Mouse (Mus musculus) liver, embryonic 16.5 days (tissue): ENCODE data around the gene Dbp. TPM values are rescaled to one million over a fixed set of nuclear protein-coding genes. Genes with fewer than 3 reads are reported as not detected.
A peak's percentile ranks its signal among the peaks of the same experiment; 100 is the strongest.

Experiments used
- ATAC-seq: fragments of 200-750 bp; cut with Nextera tagmentation; 2 replicates; pipeline ENCODE4 v1.8.0; 2017; ENCODE audit warnings: low read depth, mild to moderate bottlenecking, moderate number of reproducible peaks, moderate library complexity
- H3K27ac ChIP-seq: fragments of 300-500 bp; sonication (generic); 2 replicates; pipeline ENCODE4 v1.5.1; 2014; ENCODE audit warnings: mild to moderate bottlenecking, low read length
- H3K27me3 ChIP-seq: fragments of 300-500 bp; sonication (generic); 2 replicates; pipeline ENCODE4 v1.6.1; 2014; ENCODE audit warnings: low read depth, low read length, mixed read lengths; ENCODE audit not compliant: control insufficient read depth, insufficient read depth
- H3K36me3 ChIP-seq: fragments of 300-500 bp; sonication (generic); 2 replicates; pipeline ENCODE4 v1.6.1; 2014; ENCODE audit warnings: mild to moderate bottlenecking; ENCODE audit not compliant: control insufficient read depth, insufficient read depth
- H3K4me1 ChIP-seq: fragments of 300-500 bp; sonication (generic); 2 replicates; pipeline ENCODE4 v1.6.1; 2014; ENCODE audit warnings: low read depth, low read length, mixed read lengths; ENCODE audit not compliant: control insufficient read depth
- H3K4me2 ChIP-seq: fragments of 300-500 bp; sonication (generic); 2 replicates; pipeline ENCODE4 v1.6.1; 2014; ENCODE audit warnings: low read depth, low read length, mixed read lengths
- H3K4me3 ChIP-seq: fragments of 300-500 bp; sonication (generic); 2 replicates; pipeline ENCODE4 v1.5.1; 2014; ENCODE audit warnings: low read depth, mild to moderate bottlenecking, low read length
- H3K9ac ChIP-seq: fragments of 300-500 bp; sonication (generic); 2 replicates; pipeline ENCODE4 v1.6.1; 2014; ENCODE audit warnings: low read depth, low read length
- H3K9me3 ChIP-seq: fragments of 300-500 bp; sonication (generic); replicated peaks from 2 replicates; pipeline ENCODE4 v1.6.1; 2016; ENCODE audit warnings: low read length; ENCODE audit not compliant: control insufficient read depth
- WGBS: fragments of 180-500 bp; shearing (Covaris S2); extraction: QIAGEN DNeasy Blood & Tissue Kit; methylation state at CpG from one replicate; pipeline ENCODE4 v1.1.7; 2014; ENCODE audit not compliant: insufficient replicate concordance; 5-methylcytosine and 5-hydroxymethylcytosine counted together
- polyA plus RNA-seq: library from polyadenylated mRNA; unstranded; fragments of >200 nt; fragmentation: Nextera tagmentation; extraction: Ambion mirVana; gene quantifications from 2 replicates; pipeline ENCODE4 v1.2.1, GENCODE M21; 2015

Gene Dbp
- polyA plus RNA-seq, 1 experiment from 2014 or later, result 0.32 TPM

DNA sequence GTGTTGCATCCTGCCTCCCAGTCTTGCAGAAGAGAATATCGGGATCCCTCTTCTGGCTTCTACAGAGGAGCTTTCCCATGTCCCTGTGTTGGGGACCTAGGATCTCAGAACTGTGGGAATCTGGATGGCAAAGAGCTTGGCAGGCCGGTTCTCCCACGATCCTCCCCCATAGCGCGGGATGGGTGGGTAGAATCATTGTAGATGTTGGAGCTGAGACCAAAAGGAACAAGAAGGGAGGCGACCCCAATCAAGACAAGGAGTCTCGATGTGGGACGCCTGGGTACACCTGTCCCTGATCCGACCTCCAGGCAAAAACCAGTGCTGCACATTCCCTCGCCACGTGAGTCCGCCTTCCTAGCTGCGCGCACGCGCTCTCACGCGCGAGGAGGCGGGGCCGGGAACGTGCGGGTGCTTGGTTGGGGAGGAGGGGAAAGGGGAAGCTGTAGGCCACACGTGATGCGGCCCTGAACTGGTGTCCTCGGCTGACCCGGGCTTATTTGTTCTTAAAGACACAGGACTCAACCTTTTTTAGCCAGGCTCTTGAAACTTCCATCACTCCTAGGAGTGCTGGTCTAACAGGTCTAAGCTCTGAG lies 2.6 kb downstream of the Dbp start:
- Histone ChIP-seq H3K4me1 (peaks cover 54% of the 10 kb centered on the region), H3K4me3 (peak overlapping the region; percentile 66), H3K36me3 (peaks cover 10% of the 10 kb centered on the region), H3K4me2 (peak overlapping the region; percentile 97), H3K27ac (peak overlapping the region; percentile 69), H3K27me3 (no peaks in the 10 kb centered on the region), H3K9me3 (no peaks in the 10 kb centered on the region), H3K9ac (peak overlapping the region; percentile 40)
- under 1% methylated on average over 27 of the region's 27 CpGs for WGBS
- no peak for ATAC-seq

GRCm38 (mm10) chr7:45708221-45708761 lies 3.4 kb downstream of the Dbp start:
- Histone ChIP-seq H3K9ac (no peak overlapping the region), H3K36me3 (peaks cover 18% of the 10 kb centered on the region), H3K27me3 (no peaks in the 10 kb centered on the region), H3K4me1 (peaks cover 62% of the 10 kb centered on the region), H3K4me2 (peak overlapping the region; percentile 97; the same call in 1 of the 2 replicates), H3K4me3 (no peak overlapping the region), H3K27ac (no peak overlapping the region), H3K9me3 (no peaks in the 10 kb centered on the region)
- WGBS, result 42% methylated on average over 13 of the region's 13 CpGs
- ATAC-seq, result no peak

- Histone ChIP-seq H3K4me2 (no peak overlapping the region), H3K9ac (no peak overlapping the region), H3K27me3 (no peaks in the 10 kb centered on the region), H3K27ac (no peak overlapping the region), H3K4me3 (no peak overlapping the region), H3K4me1 (peaks cover 64% of the 10 kb centered on the region), H3K9me3 (no peaks in the 10 kb centered on the region), H3K36me3 (peaks cover 19% of the 10 kb centered on the region)
- 61% methylated on average over 6 of the region's 6 CpGs for WGBS
- ATAC-seq, result no peak
Measured at GRCm38 (mm10) chr7:45709036-45709435, 4.1 kb downstream of the Dbp start.

GRCm38 (mm10) chr7:45709677-45710355 lies 4.9 kb downstream of the Dbp start:
- Histone ChIP-seq H3K9ac (no peak overlapping the region), H3K36me3 (peaks cover 19% of the 10 kb centered on the region), H3K9me3 (no peaks in the 10 kb centered on the region), H3K27me3 (no peaks in the 10 kb centered on the region), H3K27ac (no peak overlapping the region), H3K4me2 (no peak overlapping the region), H3K4me1 (peaks cover 65% of the 10 kb centered on the region), H3K4me3 (no peak overlapping the region)
- no peak for ATAC-seq
- 69% methylated on average over 14 of the region's 14 CpGs for WGBS

DNA sequence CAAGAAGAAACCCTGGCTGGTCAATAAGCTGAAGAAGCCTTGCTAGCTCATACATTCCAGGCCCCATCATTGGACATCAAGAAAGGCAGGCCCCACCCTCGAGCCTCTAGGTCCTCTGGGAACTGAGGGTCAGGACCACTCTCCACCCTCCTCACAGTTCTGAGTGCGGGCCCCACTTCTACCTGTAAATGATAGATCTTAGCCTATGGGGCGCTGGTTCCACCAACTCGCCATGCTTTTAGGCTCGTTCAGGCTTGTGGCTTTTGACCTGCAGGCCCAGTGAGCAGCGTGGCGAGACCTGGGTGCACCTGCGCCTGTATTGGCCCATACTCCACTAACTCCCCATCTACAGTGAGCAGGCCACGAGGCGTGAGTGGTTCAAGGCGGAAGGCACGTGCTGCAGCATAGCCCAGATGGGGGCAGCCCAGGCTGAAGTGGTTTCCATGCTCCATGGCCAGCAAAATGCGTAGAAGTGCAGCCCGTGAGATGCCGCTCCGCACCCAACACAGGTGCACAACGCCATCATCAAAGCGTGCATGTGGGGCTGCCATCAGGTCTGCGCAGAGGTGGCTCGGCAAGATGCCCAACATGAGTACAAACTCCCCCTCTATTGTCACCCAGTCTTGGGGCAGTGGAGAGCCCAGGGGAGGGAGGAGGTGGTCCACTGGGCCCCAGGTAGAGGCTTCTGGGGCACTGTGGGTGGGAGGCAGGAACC lies 5.7 kb downstream of the Dbp start:
- Histone ChIP-seq H3K4me3 (no peak overlapping the region), H3K4me2 (no peak overlapping the region), H3K36me3 (peaks cover 19% of the 10 kb centered on the region), H3K4me1 (peaks cover 60% of the 10 kb centered on the region), H3K9ac (no peak overlapping the region), H3K27ac (no peak overlapping the region), H3K27me3 (no peaks in the 10 kb centered on the region), H3K9me3 (no peaks in the 10 kb centered on the region)
- 85% methylated on average over 20 of the region's 20 CpGs for WGBS
- ATAC-seq, result no peak

GRCm38 (mm10) chr7:45711316-45712021 lies 6.6 kb downstream of the Dbp start:
- no peak overlapping the region for H3K9ac ChIP-seq
- ATAC-seq, result no peak
- no peak overlapping the region for H3K4me2 ChIP-seq
- H3K36me3 ChIP-seq, result peaks cover 19% of the 10 kb centered on the region
- WGBS, result 82% methylated on average over 24 of the region's 24 CpGs
- H3K27ac ChIP-seq, result no peak overlapping the region
- peaks cover 60% of the 10 kb centered on the region for H3K4me1 ChIP-seq
- H3K4me3 ChIP-seq, result no peak overlapping the region
- H3K27me3 ChIP-seq, result no peaks in the 10 kb centered on the region
- no peaks in the 10 kb centered on the region for H3K9me3 ChIP-seq

DNA sequence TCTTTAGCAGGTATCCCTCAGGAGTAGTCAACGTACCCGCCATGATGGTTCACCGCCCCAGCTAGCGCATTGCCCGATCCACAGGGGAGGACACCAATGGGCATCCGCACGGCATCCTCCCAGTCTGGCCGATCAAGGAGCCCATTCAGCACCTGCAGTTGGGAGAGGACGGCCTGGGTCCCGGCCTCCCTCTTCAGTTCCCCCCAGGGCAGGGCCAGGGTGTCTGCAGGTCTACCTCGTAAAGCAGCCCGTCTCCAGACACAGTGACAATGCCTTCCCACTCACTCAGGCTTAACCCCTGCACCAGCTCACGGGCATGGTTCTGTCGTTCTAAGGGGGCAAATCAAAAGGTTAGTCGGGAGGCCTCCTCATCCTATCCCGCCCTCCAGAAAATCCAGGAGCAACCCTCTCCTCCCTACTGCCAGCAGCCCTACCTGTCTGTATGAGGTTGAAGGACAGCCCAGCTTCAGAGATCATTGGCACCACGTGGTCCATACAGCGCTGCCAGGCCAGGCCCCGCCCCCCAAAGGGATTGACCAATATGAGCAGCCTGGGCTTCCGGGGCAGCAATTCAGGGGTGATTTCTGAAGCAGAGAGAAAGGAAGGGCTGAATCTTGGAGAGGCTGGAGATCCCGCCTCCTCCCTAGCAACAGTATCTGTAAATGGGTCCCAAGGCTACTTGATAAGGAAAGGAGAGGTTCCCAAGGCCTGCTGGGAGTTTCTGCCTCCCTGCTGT lies 7.3 kb downstream of the Dbp start:
- no peak overlapping the region for H3K9ac ChIP-seq
- H3K4me3 ChIP-seq, result no peak overlapping the region
- H3K27ac ChIP-seq, result no peak overlapping the region
- no peak overlapping the region for H3K4me2 ChIP-seq
- no peak for ATAC-seq
- H3K36me3 ChIP-seq, result peaks cover 19% of the 10 kb centered on the region
- no peaks in the 10 kb centered on the region for H3K27me3 ChIP-seq
- H3K4me1 ChIP-seq, result peaks cover 60% of the 10 kb centered on the region
- H3K9me3 ChIP-seq, result no peaks in the 10 kb centered on the region
- WGBS, result 81% methylated on average over 21 of the region's 21 CpGs

- H3K4me1 ChIP-seq, result peaks cover 48% of the 10 kb centered on the region
- ATAC-seq, result no peak
- peaks cover 19% of the 10 kb centered on the region for H3K36me3 ChIP-seq
- peak overlapping the region; percentile 70 for H3K27ac ChIP-seq
- H3K4me3 ChIP-seq, result no peak overlapping the region
- H3K27me3 ChIP-seq, result no peaks in the 10 kb centered on the region
- H3K4me2 ChIP-seq, result no peak overlapping the region
- 85% methylated on average over 16 of the region's 16 CpGs for WGBS
- no peak overlapping the region for H3K9ac ChIP-seq
- H3K9me3 ChIP-seq, result no peaks in the 10 kb centered on the region
Measured at GRCm38 (mm10) chr7:45713396-45713795, 8.5 kb downstream of the Dbp start.
